Mouse (Mus musculus): Measurements from ENCODE around the gene Cfd.

Cfd gene

GRCm38 (mm10) chr10:79890670-79891069 is at the start of gene Cfd:
TSS of gene Cfd (plus strand) at chr10:79890853.
- no peak for DNase-seq (ENCODE audit: low spot score)

- peak; percentile 74 for DNase-seq (ENCODE audit: low spot score)
Measured at GRCm38 (mm10) chr10:79842322-79842721, 48.3 kb upstream of the Cfd start.

- peak; percentile 74 for DNase-seq (ENCODE audit: low spot score)
Measured at GRCm38 (mm10) chr10:79843476-79843875, 47.2 kb upstream of the Cfd start.

- DNase-seq (ENCODE audit: low spot score) = no peak
Measured at GRCm38 (mm10) chr10:79846553-79846952, 44.1 kb upstream of the Cfd start.

- DNase-seq (ENCODE audit: low spot score) = no peak
Measured at GRCm38 (mm10) chr10:79849941-79850628, 40.6 kb upstream of the Cfd start.

GRCm38 (mm10) chr10:79851653-79852052 is 39.0 kb upstream of the Cfd start:
- no peak for DNase-seq (ENCODE audit: low spot score)

- DNase-seq (ENCODE audit: low spot score) = no peak
Measured at GRCm38 (mm10) chr10:79852107-79852789, 38.4 kb upstream of the Cfd start.

- no peak for DNase-seq (ENCODE audit: low spot score)
Measured at GRCm38 (mm10) chr10:79852827-79853226, 37.8 kb upstream of the Cfd start.

GRCm38 (mm10) chr10:79853392-79853791 is 37.3 kb upstream of the Cfd start:
- DNase-seq (ENCODE audit: low spot score) = peak; percentile 97

GRCm38 (mm10) chr10:79853860-79854795 is 36.5 kb upstream of the Cfd start, which contains the start of gene Ptbp1:
TSS of gene Ptbp1 (plus strand) at chr10:79854427.
- peak; percentile 100 for DNase-seq (ENCODE audit: low spot score)

- DNase-seq (ENCODE audit: low spot score) = peak; percentile 78
Measured at GRCm38 (mm10) chr10:79854801-79855541, 35.7 kb upstream of the Cfd start.

- peak; percentile 64 for DNase-seq (ENCODE audit: low spot score)
Measured at GRCm38 (mm10) chr10:79855558-79856184, 35.0 kb upstream of the Cfd start.

- DNase-seq (ENCODE audit: low spot score) = no peak
Measured at GRCm38 (mm10) chr10:79856280-79856679, 34.4 kb upstream of the Cfd start.

- peak; percentile 54 for DNase-seq (ENCODE audit: low spot score)
Measured at GRCm38 (mm10) chr10:79856704-79857451, 33.8 kb upstream of the Cfd start.

GRCm38 (mm10) chr10:79857452-79857811 is 33.2 kb upstream of the Cfd start:
- peak; percentile 70 for DNase-seq (ENCODE audit: low spot score)

GRCm38 (mm10) chr10:79857894-79858293 is 32.8 kb upstream of the Cfd start:
- no peak for DNase-seq (ENCODE audit: low spot score)

- DNase-seq (ENCODE audit: low spot score) = peak; percentile 89
Measured at GRCm38 (mm10) chr10:79858416-79859074, 32.1 kb upstream of the Cfd start.

GRCm38 (mm10) chr10:79859116-79859515 is 31.5 kb upstream of the Cfd start:
- DNase-seq (ENCODE audit: low spot score) = peak; percentile 63

- DNase-seq (ENCODE audit: low spot score) = peak; percentile 57
Measured at GRCm38 (mm10) chr10:79860079-79860911, 30.4 kb upstream of the Cfd start.

Data from MN1 (cell line).